Mouse (Mus musculus) CD4-positive helper T cell, adult 2 months (primary cell): ENCODE measurements around the gene Ybx2.
A peak's percentile ranks its signal among the peaks of the same experiment; 100 is the strongest.
"Not testable (repeated sequence)": the region's sequence is repeated elsewhere in the genome, so short reads cannot be mapped to it uniquely, and the experiment has no call there.

Experiments
- DNase-seq: peaks from one replicate; pipeline ENCODE4 v3.0.0-alpha.2; 2012; ENCODE audit warnings: low read depth, missing footprints, low spot score

The Ybx2 gene

DNA sequence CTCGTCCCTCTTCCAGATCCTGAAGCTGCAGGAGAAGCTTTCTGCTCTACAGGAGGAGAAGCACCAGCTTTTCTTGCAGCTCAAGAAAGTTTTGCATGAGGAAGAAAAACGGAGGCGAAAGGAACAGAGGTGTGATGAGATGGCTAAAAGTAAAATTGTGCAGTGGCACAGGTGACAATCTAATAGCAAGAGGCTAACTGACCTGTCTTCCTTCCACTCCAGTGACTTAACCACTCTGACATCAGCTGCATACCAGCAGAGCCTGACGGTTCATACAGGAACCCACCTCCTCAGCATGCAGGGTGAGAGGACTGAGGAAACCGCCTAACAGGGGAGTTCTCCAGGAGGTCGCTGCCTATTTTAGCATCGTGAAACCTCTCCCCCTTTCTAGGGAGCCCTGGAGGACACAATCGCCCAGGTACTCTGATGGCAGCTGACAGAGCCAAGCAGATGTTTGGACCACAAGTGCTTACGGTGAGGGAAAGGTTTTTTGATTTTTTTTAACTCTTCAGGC, 20.6 kb upstream of the Ybx2 start:
- DNase-seq, result no peak

DNA sequence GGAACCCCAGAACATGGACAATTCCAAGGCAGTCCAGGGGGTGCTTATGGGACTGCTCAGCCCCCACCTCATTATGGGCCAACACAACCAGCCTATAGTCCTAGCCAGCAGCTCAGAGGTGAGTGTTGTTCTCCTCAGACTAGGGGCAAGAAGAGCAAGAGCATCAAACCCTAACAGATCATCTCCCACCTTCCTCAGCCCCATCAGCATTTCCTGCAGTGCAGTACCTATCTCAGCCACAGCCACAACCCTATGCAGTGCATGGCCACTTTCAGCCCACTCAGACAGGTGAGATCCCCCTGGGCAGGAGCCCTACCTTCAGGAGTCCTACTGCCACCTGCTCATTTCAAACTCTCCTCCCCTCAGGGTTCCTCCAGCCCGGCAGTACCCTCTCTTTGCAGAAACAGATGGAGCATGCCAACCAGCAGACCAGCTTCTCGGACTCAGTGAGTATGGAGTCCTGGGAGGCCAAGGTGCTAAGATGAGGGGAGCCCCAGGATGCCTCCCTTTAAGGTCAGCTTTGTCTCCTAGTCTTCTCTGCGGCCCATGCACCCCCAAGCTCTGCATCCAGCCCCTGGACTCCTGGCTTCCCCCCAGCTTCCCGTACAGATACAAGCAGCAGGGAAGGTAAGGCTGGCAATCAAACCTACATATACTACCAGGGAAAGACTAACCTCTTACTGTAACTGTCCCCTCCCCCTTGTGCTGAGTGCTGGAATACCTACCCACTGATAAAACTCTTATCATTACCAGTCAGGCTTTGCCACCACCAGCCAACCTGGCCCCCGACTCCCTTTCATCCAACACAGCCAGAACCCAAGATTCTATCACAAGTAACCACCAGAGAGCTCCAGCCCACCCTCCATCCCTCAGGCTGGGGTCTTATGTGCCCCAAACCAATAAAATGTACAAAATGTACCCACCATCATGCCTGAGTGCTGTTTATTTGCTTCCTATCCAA, 19.6 kb upstream of the Ybx2 start:
- DNase-seq, result no peak

GRCm38 (mm10) chr11:69916652-69917378, 18.8 kb upstream of the Ybx2 start:
- DNase-seq, result not testable (repeated sequence)

- no peak for DNase-seq
These were observed 18.1 kb upstream of the Ybx2 start for GRCm38 (mm10) chr11:69917379-69917948.

- DNase-seq, result no peak
These were observed 17.5 kb upstream of the Ybx2 start for GRCm38 (mm10) chr11:69918118-69918517.

DNA sequence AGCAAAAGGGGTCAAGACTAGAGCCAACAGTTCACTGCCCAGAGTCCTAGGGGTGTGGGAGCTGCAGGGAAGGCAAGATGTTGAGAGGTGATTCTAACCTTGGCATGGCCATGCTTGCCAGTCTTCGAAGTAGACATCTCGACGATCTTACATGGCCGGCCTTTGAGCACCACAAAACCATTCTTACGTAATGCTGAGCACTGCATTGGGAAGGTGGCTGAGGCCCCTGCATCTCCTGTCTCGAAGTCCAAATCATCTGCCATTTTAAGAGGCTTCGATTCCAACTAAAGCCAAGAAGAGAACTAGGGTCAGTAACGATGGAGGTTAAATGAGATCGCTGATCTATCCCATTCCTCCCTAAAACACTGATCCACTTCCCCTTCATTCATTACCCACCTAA, 16.5 kb upstream of the Ybx2 start:
- no peak for DNase-seq

- DNase-seq, result peak; percentile 92
These were observed 15.8 kb upstream of the Ybx2 start for GRCm38 (mm10) chr11:69919661-69920265.

DNA sequence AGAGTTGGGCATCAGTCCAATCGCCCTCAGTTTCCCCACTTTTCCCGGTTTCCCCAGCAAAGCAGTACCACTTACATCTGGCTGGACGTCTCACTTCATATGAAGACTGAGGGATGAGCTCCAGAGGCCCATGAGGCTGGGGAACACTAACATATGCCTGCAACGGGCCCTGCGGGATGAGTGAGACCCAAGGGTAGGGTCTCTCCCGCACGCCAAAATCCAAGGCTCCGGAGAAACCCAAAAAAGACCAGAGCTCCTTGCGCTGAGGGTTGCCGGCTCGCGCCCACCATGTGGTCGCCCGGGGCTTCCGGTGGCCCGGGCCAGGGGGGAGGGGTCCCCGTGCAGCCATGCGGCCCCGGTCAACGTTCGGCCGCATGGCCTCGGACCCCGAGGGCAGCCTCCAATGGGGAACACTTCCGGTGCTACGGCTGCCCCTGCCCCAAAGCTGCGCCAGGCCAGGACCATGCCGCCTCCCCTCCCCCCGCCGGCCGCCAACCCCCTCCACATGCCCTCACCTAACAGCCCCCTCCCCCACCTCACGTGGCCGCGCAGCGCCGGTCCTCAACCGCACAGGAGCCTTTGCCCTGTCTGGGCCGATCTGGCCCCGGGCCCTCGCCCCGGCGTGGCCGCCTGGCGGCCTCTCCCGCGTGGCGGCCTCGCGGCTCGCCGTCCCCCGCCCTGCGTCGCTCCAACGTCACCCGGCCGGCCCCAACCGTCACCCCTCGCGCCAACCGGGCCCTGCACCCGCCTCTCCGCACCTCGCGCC, 15.1 kb upstream of the Ybx2 start:
- no peak for DNase-seq

GRCm38 (mm10) chr11:69921114-69922011, 14.2 kb upstream of the Ybx2 start, which contains the start of gene Eif5a:
Eif5a (minus strand) TSS chr11:69921958.
- peak; percentile 100 for DNase-seq

DNA sequence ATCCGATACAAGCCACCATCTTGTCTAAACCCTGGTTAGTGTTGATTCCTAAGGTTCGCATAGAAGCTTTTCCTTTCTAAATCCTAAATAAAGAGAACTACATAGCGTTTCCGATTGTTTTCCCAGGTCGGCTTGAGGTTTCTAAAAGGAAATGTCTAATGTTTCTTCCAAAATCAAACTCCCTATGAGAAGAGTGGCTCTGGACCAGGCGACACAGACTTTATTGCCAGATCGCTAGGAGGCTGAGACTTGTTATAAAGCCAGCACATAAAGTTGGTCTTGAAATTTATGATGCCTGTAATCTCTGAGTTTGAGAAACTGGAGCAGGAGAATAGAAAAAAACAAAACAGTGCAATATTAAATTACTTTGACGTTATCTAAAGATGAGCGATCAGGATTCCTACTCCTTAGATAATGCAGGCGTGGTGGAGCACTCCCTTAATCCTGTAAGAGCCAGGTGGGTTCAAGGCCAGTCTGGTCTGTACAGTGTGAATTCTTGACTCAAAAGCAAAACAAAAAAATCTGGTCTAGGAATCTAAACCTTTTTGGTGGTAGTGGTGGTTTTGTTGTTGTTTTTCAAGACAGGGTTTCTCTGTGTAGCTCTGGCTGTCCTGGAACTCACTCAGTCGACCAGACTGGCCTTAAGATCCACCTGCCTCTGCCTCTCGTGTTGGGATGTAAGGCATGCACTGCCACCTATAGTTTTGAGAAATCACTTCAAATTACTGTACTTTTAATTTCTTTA, 13.4 kb upstream of the Ybx2 start:
- DNase-seq, result peak; percentile 52

GRCm38 (mm10) chr11:69922796-69923195, 12.8 kb upstream of the Ybx2 start:
- DNase-seq, result no peak

DNA sequence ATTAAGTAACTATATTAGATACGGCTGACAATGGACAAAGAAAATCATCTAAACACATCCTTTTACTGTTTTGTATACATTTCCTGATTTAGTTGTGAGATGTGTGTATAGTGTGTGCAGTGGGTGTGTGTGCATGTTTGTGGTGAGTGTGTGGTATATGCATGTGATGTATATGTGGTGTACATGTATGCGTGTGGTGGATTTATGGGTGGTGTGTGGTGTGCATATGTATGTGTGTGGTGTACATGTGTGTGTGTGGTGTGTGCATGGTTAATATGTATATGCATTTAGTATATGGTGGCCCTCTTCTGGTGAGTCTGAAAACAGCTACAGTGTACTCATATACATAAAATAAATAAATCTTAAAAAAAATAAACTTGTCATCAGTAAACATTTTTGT, 8.1 kb upstream of the Ybx2 start:
- no peak for DNase-seq

GRCm38 (mm10) chr11:69929712-69930111, 5.9 kb upstream of the Ybx2 start:
- DNase-seq, result no peak

GRCm38 (mm10) chr11:69930176-69930575, 5.4 kb upstream of the Ybx2 start:
- not testable (repeated sequence) for DNase-seq

DNA sequence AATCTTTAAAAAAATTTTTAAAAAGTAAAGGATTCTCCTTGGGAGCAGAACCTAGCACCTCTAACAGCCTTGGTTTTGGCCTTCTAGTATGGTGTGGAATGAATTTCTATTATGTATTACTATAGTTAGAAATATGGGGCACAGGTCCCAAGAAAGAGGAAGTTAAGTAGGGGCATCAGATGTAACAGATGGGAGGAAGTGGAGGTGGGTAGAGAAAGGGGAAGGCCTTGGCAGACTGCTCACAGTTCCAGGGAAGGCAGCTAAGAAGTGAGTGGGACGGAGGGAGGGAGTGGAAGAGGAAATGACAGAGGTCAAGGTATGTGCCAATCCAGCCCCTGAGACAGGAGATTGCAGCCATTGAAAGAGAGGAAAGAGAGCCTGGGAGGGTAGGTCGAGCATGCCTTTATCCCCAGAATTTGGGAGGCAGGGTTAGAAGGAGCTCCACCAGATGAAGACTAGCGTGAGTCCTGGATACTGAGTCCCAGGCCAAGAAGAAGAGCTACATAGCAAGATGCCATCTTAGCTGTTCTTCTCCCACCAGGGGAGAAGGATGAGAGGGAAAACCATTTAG, 4.5 kb upstream of the Ybx2 start:
- DNase-seq, result no peak

DNA sequence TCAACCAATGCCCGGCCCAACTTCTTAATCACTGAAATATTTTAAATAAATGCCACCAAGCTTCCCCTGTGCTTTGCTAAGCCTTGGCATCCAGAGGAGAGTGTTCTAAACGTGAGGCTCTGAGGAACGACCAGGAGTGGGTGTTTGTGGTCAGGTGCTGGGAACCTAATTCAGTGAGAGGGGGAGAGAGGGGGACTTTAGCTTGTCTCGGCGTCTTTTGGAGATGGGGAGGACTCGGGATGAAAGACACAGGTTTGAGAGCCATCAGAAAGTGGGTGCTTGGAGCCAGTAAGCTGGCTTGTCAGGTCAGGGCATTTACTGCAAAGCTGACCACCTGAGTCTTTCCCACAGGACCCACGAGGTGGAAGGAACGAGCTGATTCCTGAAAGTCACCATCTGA, 3.8 kb upstream of the Ybx2 start:
- DNase-seq, result no peak

DNA sequence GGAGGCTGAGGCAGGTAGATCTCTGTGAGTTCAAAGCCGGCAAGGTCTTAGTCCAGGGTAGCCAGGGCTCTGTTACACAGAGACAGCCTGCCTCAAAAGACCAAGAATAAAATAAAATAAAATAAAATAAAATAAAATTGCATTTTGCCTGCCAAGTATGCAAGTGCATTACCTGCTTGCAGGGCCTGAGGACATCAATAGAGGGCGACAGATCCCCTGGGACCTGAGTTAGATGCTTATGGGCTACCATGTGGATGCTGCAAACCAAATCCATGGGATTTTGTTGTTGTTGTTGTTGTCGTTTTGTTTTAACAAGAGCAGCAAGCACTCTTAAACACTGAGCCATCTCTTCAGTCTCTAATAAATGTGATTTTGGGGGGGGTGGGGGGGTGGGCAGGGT, 3.3 kb upstream of the Ybx2 start:
- no peak for DNase-seq

DNA sequence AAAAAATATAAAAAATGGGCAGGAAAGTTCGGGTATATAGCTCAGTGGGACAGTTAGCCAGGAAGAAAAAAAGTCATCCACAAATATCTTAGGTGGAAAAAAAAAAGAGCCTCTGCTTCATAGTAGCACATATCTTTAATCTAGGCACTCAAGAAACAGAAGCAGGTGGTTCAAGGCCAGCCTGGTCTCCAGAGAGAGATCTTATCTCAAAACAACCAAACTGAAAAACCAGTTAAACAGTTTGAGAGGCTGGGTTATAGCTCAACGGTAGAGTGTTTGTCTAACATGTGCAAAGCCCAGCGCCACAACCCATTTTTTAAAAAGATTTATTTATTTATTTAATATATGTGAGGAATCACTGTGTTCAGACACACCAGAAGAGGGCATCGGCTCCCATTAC, 2.5 kb upstream of the Ybx2 start:
- no peak for DNase-seq

GRCm38 (mm10) chr11:69934169-69934568, 1.4 kb upstream of the Ybx2 start:
- DNase-seq, result peak; percentile 84
